Mouse (Mus musculus): ENCODE results near the gene Gm614. TPM values are rescaled to one million over a fixed set of nuclear protein-coding genes. Genes with fewer than 3 reads are reported as not detected.

Gm614 gene
- polyA plus RNA-seq, 1 experiment from 2014 or later = not detected

DNA sequence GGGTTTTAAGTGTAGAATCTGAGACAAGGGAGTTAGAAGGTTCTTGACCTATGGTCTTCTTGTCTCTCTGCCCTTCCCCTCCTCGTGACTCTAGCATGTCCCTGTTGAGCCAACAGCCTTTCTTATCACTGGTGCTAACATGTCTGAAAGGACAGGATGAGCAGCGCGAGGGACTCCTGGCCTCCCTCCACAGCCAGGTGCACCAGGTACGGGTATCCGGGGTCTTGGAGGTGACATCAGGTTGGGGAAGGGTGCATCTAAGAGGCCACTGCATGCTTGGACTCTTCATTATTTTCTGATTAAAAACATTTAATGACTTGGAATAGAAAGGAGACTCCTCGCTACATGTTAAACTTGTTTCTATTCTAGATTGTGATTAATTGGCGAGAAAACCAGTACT is 25.2 kb upstream of the Gm614 start:
- Histone ChIP-seq H3K36me3 (ENCODE audit: control insufficient read depth, insufficient read depth, low read length) (peaks cover 10% of the 10 kb centered on the region), H3K4me2 (replicated peaks; ENCODE audit: low read depth, low read length) (no peak overlapping the region), H3K9me3 (ENCODE audit: control insufficient read depth, low read depth, low read length) (no peaks in the 10 kb centered on the region), H3K27me3 (ENCODE audit: control insufficient read depth, insufficient read depth, low read length) (no peaks in the 10 kb centered on the region), H3K9ac (replicated peaks; ENCODE audit: low read depth, low read length) (no peak overlapping the region), H3K4me1 (ENCODE audit: control insufficient read depth, insufficient read depth, low read length) (no peaks in the 10 kb centered on the region), H3K27ac (ENCODE audit: low read length) (no peak overlapping the region), H3K4me3 (ENCODE audit: low read depth, low read length) (no peak overlapping the region)
- ATAC-seq (ENCODE audit: insufficient number of reproducible peaks, insufficient read depth, low FRiP score, low read depth) = no peak
- 90% methylated on average over 7 of the region's 7 CpGs for WGBS

DNA sequence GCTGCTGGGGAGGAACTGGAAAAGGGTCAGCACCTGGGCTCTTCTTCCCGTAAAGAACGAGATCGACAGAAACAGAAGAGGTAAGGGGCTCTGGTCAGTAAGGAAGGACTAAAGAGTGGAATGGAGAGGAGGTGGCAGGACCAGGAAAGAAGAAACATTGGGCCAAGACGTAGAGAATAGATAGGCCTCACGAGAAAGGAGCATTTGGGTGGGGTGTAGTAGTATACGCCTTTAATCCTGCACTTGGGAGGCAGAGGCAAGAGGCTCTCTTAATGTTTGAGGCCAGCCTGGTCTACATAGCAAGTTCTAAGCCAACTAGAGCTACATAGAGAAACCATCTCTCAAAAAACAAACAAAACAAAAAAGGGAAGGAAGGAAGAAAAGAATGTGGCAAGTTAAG is 24.6 kb upstream of the Gm614 start:
- no peak overlapping the region for H3K27ac ChIP-seq (ENCODE audit: low read length)
- H3K4me3 ChIP-seq (ENCODE audit: low read depth, low read length) = no peak overlapping the region
- 87% methylated on average over 6 of the region's 6 CpGs for WGBS
- no peaks in the 10 kb centered on the region for H3K9me3 ChIP-seq (ENCODE audit: control insufficient read depth, low read depth, low read length)
- H3K36me3 ChIP-seq (ENCODE audit: control insufficient read depth, insufficient read depth, low read length) = peaks cover 10% of the 10 kb centered on the region
- H3K4me1 ChIP-seq (ENCODE audit: control insufficient read depth, insufficient read depth, low read length) = no peaks in the 10 kb centered on the region
- no peak for ATAC-seq (ENCODE audit: insufficient number of reproducible peaks, insufficient read depth, low FRiP score, low read depth)
- no peak overlapping the region for H3K4me2 ChIP-seq (replicated peaks; ENCODE audit: low read depth, low read length)
- H3K27me3 ChIP-seq (ENCODE audit: control insufficient read depth, insufficient read depth, low read length) = no peaks in the 10 kb centered on the region
- H3K9ac ChIP-seq (replicated peaks; ENCODE audit: low read depth, low read length) = no peak overlapping the region

DNA sequence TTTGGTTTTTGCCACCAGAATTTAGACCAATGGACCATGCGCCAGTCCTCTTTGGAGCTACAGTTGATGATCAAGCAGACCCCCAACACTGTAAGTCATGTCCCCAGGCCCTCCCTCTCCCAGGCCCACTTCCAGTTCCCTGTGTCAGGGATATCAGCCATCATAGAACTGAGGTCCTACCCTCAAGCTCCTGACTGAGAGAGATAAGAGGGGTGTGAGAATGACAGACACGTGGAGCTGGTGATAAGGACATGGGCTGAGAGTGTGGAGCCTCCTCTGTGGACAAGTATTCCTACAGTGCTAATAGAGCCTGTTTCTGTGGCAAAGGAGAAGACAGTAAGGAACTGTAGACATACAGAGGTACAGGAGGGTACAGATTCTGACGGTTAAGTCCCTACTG is 23.8 kb upstream of the Gm614 start:
- Histone ChIP-seq H3K27ac (ENCODE audit: low read length) (no peak overlapping the region), H3K4me2 (replicated peaks; ENCODE audit: low read depth, low read length) (no peak overlapping the region), H3K27me3 (ENCODE audit: control insufficient read depth, insufficient read depth, low read length) (no peaks in the 10 kb centered on the region), H3K36me3 (ENCODE audit: control insufficient read depth, insufficient read depth, low read length) (peaks cover 10% of the 10 kb centered on the region), H3K4me1 (ENCODE audit: control insufficient read depth, insufficient read depth, low read length) (no peaks in the 10 kb centered on the region), H3K4me3 (ENCODE audit: low read depth, low read length) (no peak overlapping the region), H3K9ac (replicated peaks; ENCODE audit: low read depth, low read length) (no peak overlapping the region), H3K9me3 (ENCODE audit: control insufficient read depth, low read depth, low read length) (no peaks in the 10 kb centered on the region)
- WGBS = 91% methylated on average over 3 of the region's 3 CpGs
- ATAC-seq (ENCODE audit: insufficient number of reproducible peaks, insufficient read depth, low FRiP score, low read depth) = peak; percentile 56; the same call in 1 of the 2 replicates

DNA sequence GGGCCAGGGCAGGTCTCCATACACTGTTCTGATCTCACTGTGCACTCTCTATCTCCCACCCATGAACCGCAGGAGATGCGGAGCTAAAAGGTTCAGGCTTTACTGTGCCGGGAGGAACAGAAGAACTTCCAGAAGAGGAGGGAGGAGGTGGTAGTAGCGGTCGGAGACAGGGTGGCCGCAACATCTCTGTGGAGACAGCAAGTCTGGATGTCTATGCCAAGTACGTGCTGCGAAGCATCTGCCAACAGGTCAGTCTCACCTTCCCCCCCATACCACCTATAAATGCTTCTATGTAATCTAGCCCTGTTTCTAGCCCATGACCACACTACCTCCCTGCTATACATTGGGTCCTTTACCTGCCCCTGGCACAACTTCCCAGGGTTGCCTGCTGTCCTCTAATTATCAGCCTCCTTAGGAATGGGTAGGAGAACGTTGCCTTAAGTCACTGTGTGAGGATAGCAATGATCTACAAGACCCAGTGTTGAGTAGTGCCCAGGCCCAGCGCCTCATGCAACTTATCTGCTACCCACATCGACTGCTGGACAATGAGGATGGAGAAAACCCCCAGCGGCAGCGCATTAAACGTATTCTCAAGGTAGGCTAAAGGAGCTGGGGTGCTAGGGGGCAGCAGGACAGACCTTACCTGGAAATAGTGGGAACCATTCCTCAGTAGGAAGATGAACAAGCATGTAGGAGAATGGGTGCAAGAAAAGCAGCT is 22.3 kb upstream of the Gm614 start:
- H3K4me1 ChIP-seq (ENCODE audit: control insufficient read depth, insufficient read depth, low read length) = no peaks in the 10 kb centered on the region
- H3K4me2 ChIP-seq (replicated peaks; ENCODE audit: low read depth, low read length) = no peak overlapping the region
- H3K9ac ChIP-seq (replicated peaks; ENCODE audit: low read depth, low read length) = no peak overlapping the region
- WGBS = 92% methylated on average over 14 of the region's 14 CpGs
- H3K27me3 ChIP-seq (ENCODE audit: control insufficient read depth, insufficient read depth, low read length) = no peaks in the 10 kb centered on the region
- ATAC-seq (ENCODE audit: insufficient number of reproducible peaks, insufficient read depth, low FRiP score, low read depth) = no peak
- H3K9me3 ChIP-seq (ENCODE audit: control insufficient read depth, low read depth, low read length) = no peaks in the 10 kb centered on the region
- H3K27ac ChIP-seq (ENCODE audit: low read length) = no peak overlapping the region
- H3K36me3 ChIP-seq (ENCODE audit: control insufficient read depth, insufficient read depth, low read length) = peaks cover 13% of the 10 kb centered on the region
- H3K4me3 ChIP-seq (ENCODE audit: low read depth, low read length) = no peak overlapping the region

DNA sequence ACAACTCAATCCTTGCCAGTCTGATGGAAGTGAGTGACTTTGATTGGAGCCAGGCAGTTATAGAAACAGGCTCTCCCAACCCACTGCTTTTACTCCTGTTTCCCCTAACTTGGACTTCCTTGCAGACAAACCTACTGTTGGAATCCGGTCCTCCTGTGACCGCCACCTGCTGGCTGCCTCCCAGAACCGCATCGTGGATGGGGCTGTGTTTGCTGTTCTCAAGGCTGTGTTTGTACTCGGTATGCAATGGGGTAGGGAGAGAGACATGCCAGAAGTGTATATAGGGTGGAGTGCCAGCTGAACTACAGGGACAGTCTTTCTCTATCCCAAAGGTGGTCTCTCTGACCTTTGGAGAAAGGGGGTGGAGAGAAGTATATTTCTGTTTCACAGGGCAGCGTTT is 21.7 kb upstream of the Gm614 start:
- WGBS = 26% methylated on average over 6 of the region's 6 CpGs
- no peaks in the 10 kb centered on the region for H3K27me3 ChIP-seq (ENCODE audit: control insufficient read depth, insufficient read depth, low read length)
- H3K4me1 ChIP-seq (ENCODE audit: control insufficient read depth, insufficient read depth, low read length) = no peaks in the 10 kb centered on the region
- H3K36me3 ChIP-seq (ENCODE audit: control insufficient read depth, insufficient read depth, low read length) = peaks cover 14% of the 10 kb centered on the region
- H3K4me3 ChIP-seq (ENCODE audit: low read depth, low read length) = no peak overlapping the region
- no peak for ATAC-seq (ENCODE audit: insufficient number of reproducible peaks, insufficient read depth, low FRiP score, low read depth)
- H3K9me3 ChIP-seq (ENCODE audit: control insufficient read depth, low read depth, low read length) = no peaks in the 10 kb centered on the region
- H3K9ac ChIP-seq (replicated peaks; ENCODE audit: low read depth, low read length) = no peak overlapping the region
- no peak overlapping the region for H3K27ac ChIP-seq (ENCODE audit: low read length)
- H3K4me2 ChIP-seq (replicated peaks; ENCODE audit: low read depth, low read length) = no peak overlapping the region

DNA sequence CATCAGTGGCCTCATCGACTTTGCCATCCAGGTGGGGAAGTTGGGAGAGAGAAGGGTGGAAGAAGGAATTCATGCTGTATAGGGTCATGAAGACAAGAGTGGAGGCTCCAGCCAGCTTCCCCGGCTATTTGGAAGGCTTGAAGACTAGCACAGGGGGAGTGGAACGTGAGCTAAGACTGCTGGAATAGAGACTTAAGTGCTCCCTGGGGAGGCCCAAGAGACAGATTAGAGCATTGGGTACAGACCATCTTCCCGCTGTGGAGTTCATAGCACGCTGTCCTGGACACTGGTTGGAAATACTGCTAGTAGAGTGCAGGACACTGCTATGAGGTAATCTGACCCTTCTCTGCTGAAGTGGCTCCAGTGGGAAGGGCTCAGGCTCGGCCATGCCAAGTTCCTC is 19.0 kb upstream of the Gm614 start:
- Histone ChIP-seq H3K4me3 (ENCODE audit: low read depth, low read length) (no peak overlapping the region), H3K27ac (ENCODE audit: low read length) (no peak overlapping the region), H3K27me3 (ENCODE audit: control insufficient read depth, insufficient read depth, low read length) (no peaks in the 10 kb centered on the region), H3K4me1 (ENCODE audit: control insufficient read depth, insufficient read depth, low read length) (no peaks in the 10 kb centered on the region), H3K9me3 (ENCODE audit: control insufficient read depth, low read depth, low read length) (no peaks in the 10 kb centered on the region), H3K36me3 (ENCODE audit: control insufficient read depth, insufficient read depth, low read length) (peaks cover 16% of the 10 kb centered on the region), H3K4me2 (replicated peaks; ENCODE audit: low read depth, low read length) (no peak overlapping the region), H3K9ac (replicated peaks; ENCODE audit: low read depth, low read length) (no peak overlapping the region)
- WGBS = 85% methylated on average over 6 of the region's 6 CpGs
- no peak for ATAC-seq (ENCODE audit: insufficient number of reproducible peaks, insufficient read depth, low FRiP score, low read depth)

DNA sequence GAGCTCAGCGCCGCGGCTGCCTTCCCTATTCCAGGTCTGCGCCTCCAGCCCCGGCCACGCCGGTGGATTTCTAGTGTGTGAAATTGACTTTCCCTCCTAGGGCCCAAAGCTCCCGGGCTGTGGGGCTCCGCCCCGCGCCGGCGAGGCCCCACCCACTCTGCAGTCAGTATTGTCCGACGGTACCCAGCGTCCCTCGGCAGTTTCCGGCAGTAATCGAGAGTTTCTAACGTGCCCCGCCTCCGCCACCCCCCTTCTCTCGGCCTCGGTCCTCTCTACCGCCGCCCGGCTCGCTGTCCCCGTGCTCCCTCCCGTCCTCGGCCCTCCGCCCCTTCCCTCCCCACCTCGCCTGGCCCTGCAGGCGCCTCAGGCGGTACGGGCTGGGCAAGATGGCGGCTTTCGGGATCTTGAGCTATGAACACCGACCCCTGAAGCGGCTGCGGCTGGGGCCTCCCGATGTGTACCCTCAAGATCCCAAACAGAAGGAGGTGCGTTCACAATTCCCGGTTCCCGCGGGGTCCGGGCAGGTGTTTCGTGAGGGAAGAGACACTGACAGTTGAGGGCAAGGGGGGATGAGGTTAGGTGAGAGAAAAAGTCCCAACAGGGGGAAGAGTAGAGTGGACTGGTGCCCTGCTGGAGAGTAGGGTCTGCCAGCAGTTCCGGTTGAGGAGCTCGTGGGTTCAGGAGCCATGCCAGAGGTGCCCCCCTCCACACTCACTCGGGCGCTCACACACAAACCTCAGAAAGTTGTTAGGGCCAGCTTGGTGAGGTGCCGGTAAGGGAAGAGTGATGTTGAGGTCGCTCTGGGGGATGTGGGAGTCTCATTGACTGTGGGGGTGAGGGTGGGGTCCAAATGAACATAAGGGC is 10.3 kb upstream of the Gm614 start, which contains the start of gene Med12:
Gene Med12, plus strand, starts transcription at position 156 of the 864 bp plus-strand sequence.
- no peaks in the 10 kb centered on the region for H3K27me3 ChIP-seq (ENCODE audit: control insufficient read depth, insufficient read depth, low read length)
- peak within 1 kb of the TSS; percentile 52 for H3K4me3 ChIP-seq (ENCODE audit: low read depth, low read length)
- peak; percentile 98 for ATAC-seq (ENCODE audit: insufficient number of reproducible peaks, insufficient read depth, low FRiP score, low read depth)
- H3K27ac ChIP-seq (ENCODE audit: low read length) = peak within 1 kb of the TSS; percentile 63; the same call in 1 of the 2 replicates
- no peaks in the 10 kb centered on the region for H3K4me1 ChIP-seq (ENCODE audit: control insufficient read depth, insufficient read depth, low read length)
- peak within 1 kb of the TSS; percentile 52 for H3K9ac ChIP-seq (replicated peaks; ENCODE audit: low read depth, low read length)
- H3K4me2 ChIP-seq (replicated peaks; ENCODE audit: low read depth, low read length) = peak within 1 kb of the TSS; percentile 42
- 16% methylated on average over 53 of the region's 54 CpGs for WGBS
- no peaks in the 10 kb centered on the region for H3K9me3 ChIP-seq (ENCODE audit: control insufficient read depth, low read depth, low read length)
- peaks cover 6% of the 10 kb centered on the region; the same call in 1 of the 2 replicates for H3K36me3 ChIP-seq (ENCODE audit: control insufficient read depth, insufficient read depth, low read length)

DNA sequence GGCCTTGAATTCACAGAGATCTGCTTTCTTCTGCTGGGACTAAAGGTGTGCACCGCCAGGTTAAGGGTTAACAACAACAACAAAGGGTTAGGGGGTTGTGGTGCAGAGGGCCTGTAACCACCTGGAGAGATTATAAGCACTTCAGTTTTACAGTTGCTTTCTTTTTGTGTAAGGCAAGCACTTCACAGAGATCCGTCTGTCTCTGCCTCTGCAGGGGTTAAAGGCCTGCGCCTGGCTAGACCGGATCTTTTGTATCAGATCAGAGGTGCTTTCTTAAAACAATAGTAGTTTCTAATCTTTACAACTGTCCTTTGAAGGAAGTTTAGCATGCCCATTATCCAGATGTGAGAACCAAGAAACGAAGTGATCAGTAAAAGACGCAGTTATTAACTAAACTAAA is 9.6 kb upstream of the Gm614 start:
- Histone ChIP-seq H3K4me3 (ENCODE audit: low read depth, low read length) (peak overlapping the region; percentile 52), H3K4me2 (replicated peaks; ENCODE audit: low read depth, low read length) (peak overlapping the region; percentile 35), H3K27me3 (ENCODE audit: control insufficient read depth, insufficient read depth, low read length) (no peaks in the 10 kb centered on the region), H3K4me1 (ENCODE audit: control insufficient read depth, insufficient read depth, low read length) (no peaks in the 10 kb centered on the region), H3K36me3 (ENCODE audit: control insufficient read depth, insufficient read depth, low read length) (peaks cover 2% of the 10 kb centered on the region; the same call in 1 of the 2 replicates), H3K9ac (replicated peaks; ENCODE audit: low read depth, low read length) (0 out of 2 replicates have a peak overlapping the region, but pooled peaks have one; percentile 2), H3K9me3 (ENCODE audit: control insufficient read depth, low read depth, low read length) (no peaks in the 10 kb centered on the region), H3K27ac (ENCODE audit: low read length) (0 out of 2 replicates have a peak overlapping the region, but pooled peaks have one; percentile 33)
- ATAC-seq (ENCODE audit: insufficient number of reproducible peaks, insufficient read depth, low FRiP score, low read depth) = no peak
- 24% methylated on average over 6 of the region's 6 CpGs for WGBS
